Mouse (Mus musculus) lung, embryonic 14.5 days (tissue): ENCODE results near the gene Inafm2. TPM values are rescaled to one million over a fixed set of nuclear protein-coding genes. Genes with fewer than 3 reads are reported as not detected.
A peak's percentile ranks its signal among the peaks of the same experiment; 100 is the strongest.

ENCODE experiments used
- ATAC-seq: fragments of 200-750 bp; cut with Nextera tagmentation; 2 replicates; pipeline ENCODE4 v1.8.0; 2017; ENCODE audit warnings: mild to moderate bottlenecking, moderate TSS enrichment, moderate library complexity; ENCODE audit not compliant: insufficient read depth
- DNase-seq: peaks from one replicate; pipeline ENCODE4 v3.0.0-alpha.2; 2015
- H3K27ac ChIP-seq: fragments of 300-500 bp; sonication (generic); 2 replicates; pipeline ENCODE4 v1.5.1; 2014; ENCODE audit warnings: low read depth, mild to moderate bottlenecking, moderate library complexity
- H3K27me3 ChIP-seq: fragments of 300-500 bp; sonication (generic); 2 replicates; pipeline ENCODE4 v1.6.1; 2014; ENCODE audit warnings: low read length, control low read depth; ENCODE audit not compliant: insufficient read depth
- H3K36me3 ChIP-seq: fragments of 300-500 bp; sonication (generic); 2 replicates; pipeline ENCODE4 v1.6.1; 2014; ENCODE audit warnings: control low read depth; ENCODE audit not compliant: insufficient read depth
- H3K4me1 ChIP-seq: fragments of 300-500 bp; sonication (generic); 2 replicates; pipeline ENCODE4 v1.6.1; 2014; ENCODE audit warnings: antibody characterized with exemption, control low read depth; ENCODE audit not compliant: insufficient read depth
- H3K4me2 ChIP-seq: fragments of 300-500 bp; sonication (generic); 2 replicates; pipeline ENCODE4 v1.6.1; 2014; ENCODE audit warnings: mild to moderate bottlenecking
- H3K4me3 ChIP-seq: fragments of 300-500 bp; sonication (generic); 2 replicates; pipeline ENCODE4 v1.5.1; 2014; ENCODE audit warnings: low read depth, low read length
- H3K9ac ChIP-seq: fragments of 300-500 bp; sonication (generic); 2 replicates; pipeline ENCODE4 v1.6.1; 2014
- H3K9me3 ChIP-seq: fragments of 300-500 bp; sonication (generic); 2 replicates; pipeline ENCODE4 v1.6.1; 2016; ENCODE audit warnings: low read depth, low read length, control low read depth
- CTCF ChIP-seq: IDR thresholded peaks from 2 replicates; pipeline ENCODE4 v1.5.1; 2016; ENCODE audit warnings: antibody characterized with exemption, low read depth
- WGBS: fragments of 180-500 bp; shearing (Covaris S2); extraction: QIAGEN DNeasy Blood & Tissue Kit; methylation state at CpG from one replicate; pipeline ENCODE4 v1.1.7; 2014; 5-methylcytosine and 5-hydroxymethylcytosine counted together
- polyA plus RNA-seq: library from polyadenylated mRNA; unstranded; fragments of >200 nt; fragmentation: Nextera tagmentation; extraction: Ambion mirVana; gene quantifications from 2 replicates; pipeline ENCODE4 v1.2.1, GENCODE M21; 2014

Gene Inafm2
- polyA plus RNA-seq, 1 experiment from 2014 or later: 24.3 TPM

GRCm38 (mm10) chr2:118783093-118783492 lies 37.5 kb downstream of the Inafm2 start:
- no peak overlapping the region for H3K4me3 ChIP-seq
- WGBS: 47% methylated on average over 5 of the region's 5 CpGs
- H3K9me3 ChIP-seq: no peaks in the 10 kb centered on the region
- H3K27ac ChIP-seq: no peak overlapping the region
- DNase-seq (no peak), ATAC-seq (no peak)
- no peak overlapping the region for H3K9ac ChIP-seq
- H3K4me1 ChIP-seq: peaks cover 3% of the 10 kb centered on the region; the same call in 1 of the 2 replicates
- no peaks in the 10 kb centered on the region for H3K36me3 ChIP-seq
- no peak for TF ChIP-seq CTCF
- H3K4me2 ChIP-seq: no peak overlapping the region
- H3K27me3 ChIP-seq: peaks cover 6% of the 10 kb centered on the region; the same call in 1 of the 2 replicates

- 83% methylated on average over 7 of the region's 7 CpGs for WGBS
- TF ChIP-seq CTCF: no peak
- H3K27ac ChIP-seq: no peak overlapping the region
- H3K4me3 ChIP-seq: no peak overlapping the region
- peaks cover 6% of the 10 kb centered on the region; the same call in 1 of the 2 replicates for H3K27me3 ChIP-seq
- H3K36me3 ChIP-seq: no peaks in the 10 kb centered on the region
- ATAC-seq: no peak
- no peak for DNase-seq
- H3K4me2 ChIP-seq: no peak overlapping the region
- no peak overlapping the region for H3K9ac ChIP-seq
- H3K9me3 ChIP-seq: no peaks in the 10 kb centered on the region
- H3K4me1 ChIP-seq: peaks cover 3% of the 10 kb centered on the region; the same call in 1 of the 2 replicates
Measured at GRCm38 (mm10) chr2:118783663-118784062, 38.1 kb downstream of the Inafm2 start.

- no peak overlapping the region for H3K27ac ChIP-seq
- no peak overlapping the region for H3K9ac ChIP-seq
- no peaks in the 10 kb centered on the region for H3K9me3 ChIP-seq
- no peak overlapping the region for H3K4me3 ChIP-seq
- H3K36me3 ChIP-seq: no peaks in the 10 kb centered on the region
- H3K4me1 ChIP-seq: peaks cover 6% of the 10 kb centered on the region; the same call in 1 of the 2 replicates
- no peak for ATAC-seq
- no peaks in the 10 kb centered on the region for H3K27me3 ChIP-seq
- 71% methylated on average over 5 of the region's 5 CpGs for WGBS
- no peak overlapping the region for H3K4me2 ChIP-seq
- TF ChIP-seq CTCF: no peak
- DNase-seq: no peak
Measured at GRCm38 (mm10) chr2:118786525-118786924, 41.0 kb downstream of the Inafm2 start.

DNA sequence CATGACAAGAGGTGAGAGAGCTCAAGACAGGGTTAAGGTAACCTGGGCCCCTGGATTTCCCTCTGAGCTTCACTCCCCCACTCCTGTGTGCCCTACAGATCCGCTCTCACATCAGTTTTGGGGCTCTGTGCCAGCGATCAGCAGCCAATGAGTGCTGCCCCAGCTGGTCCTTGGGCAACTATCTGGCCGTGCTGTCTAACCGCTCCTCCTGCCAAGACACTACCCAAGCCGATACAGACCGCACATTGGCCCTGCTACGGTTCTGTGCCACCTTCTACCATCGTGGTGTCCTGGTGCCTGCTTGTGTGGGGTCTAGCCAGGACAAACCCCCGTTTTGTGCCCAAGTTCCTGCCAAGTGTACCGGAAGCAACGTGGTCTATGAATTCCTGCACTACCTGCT lies 43.9 kb downstream of the Inafm2 start:
- Histone ChIP-seq H3K4me2 (no peak overlapping the region), H3K9me3 (no peaks in the 10 kb centered on the region), H3K9ac (no peak overlapping the region), H3K4me1 (peaks cover 6% of the 10 kb centered on the region; the same call in 1 of the 2 replicates), H3K4me3 (no peak overlapping the region), H3K27ac (no peak overlapping the region), H3K36me3 (no peaks in the 10 kb centered on the region), H3K27me3 (no peaks in the 10 kb centered on the region)
- WGBS: 89% methylated on average over 11 of the region's 11 CpGs
- no peak for TF ChIP-seq CTCF
- ATAC-seq: no peak
- DNase-seq: no peak

GRCm38 (mm10) chr2:118790221-118790550 lies 44.6 kb downstream of the Inafm2 start:
- ATAC-seq (no peak; the same call in 1 of the 2 replicates), DNase-seq (no peak)
- H3K4me2 ChIP-seq: peak overlapping the region; percentile 60
- H3K36me3 ChIP-seq: no peaks in the 10 kb centered on the region
- 59% methylated on average over 12 of the region's 12 CpGs for WGBS
- no peak overlapping the region for H3K27ac ChIP-seq
- peak overlapping the region; percentile 23; the same call in 1 of the 2 replicates for H3K9ac ChIP-seq
- TF ChIP-seq CTCF: no peak
- H3K4me3 ChIP-seq: 0 out of 2 replicates have a peak overlapping the region, but pooled peaks have one; percentile 21
- H3K4me1 ChIP-seq: peaks cover 6% of the 10 kb centered on the region; the same call in 1 of the 2 replicates
- H3K27me3 ChIP-seq: no peaks in the 10 kb centered on the region
- H3K9me3 ChIP-seq: no peaks in the 10 kb centered on the region

DNA sequence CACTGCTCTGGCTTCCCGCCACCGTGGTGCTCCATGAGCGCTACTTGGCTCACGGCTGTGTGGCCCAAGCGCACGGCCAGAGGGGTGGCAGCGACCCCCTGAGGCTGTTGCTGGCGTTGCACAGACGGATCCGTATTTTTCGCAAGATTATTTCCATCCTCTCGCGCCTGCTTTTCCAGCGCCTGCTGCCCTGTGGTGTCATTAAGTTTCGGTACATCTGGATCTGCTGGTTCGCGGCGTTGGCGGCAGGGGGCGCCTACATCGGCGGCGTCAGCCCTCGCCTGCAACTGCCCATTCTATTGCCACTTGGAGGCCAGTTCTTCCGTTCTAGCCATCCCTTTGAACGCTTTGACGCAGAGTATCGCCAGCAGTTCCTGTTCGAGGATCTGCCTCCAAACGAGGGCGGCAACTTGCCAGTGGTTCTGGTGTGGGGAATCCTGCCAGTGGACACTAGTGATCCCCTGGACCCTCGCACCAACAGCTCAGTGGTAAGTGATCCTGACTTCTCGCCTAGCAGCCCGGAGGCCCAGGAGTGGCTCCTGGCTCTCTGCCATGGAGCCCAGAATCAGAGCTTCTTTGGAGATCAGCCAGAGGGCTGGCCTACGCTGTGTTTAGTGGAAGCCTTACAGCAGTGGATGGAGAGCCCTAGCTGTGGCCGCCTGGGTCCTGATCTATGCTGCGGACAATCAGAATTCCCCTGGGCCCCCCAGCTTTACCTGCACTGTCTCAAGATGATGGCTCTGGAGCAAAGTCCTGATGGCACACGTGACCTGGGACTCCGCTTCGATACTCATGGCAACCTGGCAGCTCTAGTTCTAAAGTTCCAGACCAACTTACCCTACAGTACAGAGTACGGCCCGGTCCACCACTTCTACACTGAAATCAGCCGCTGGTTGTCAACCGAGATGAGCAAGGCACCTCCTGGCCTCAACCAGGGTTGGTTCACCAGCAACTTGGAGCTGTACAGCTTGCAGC lies 45.3 kb downstream of the Inafm2 start:
- ATAC-seq (peak; percentile 84), DNase-seq (peak; percentile 92)
- WGBS: 20% methylated on average over 44 of the region's 44 CpGs
- Histone ChIP-seq H3K4me1 (peaks cover 6% of the 10 kb centered on the region; the same call in 1 of the 2 replicates), H3K4me2 (peak overlapping the region; percentile 60), H3K27me3 (no peaks in the 10 kb centered on the region), H3K36me3 (no peaks in the 10 kb centered on the region), H3K27ac (no peak overlapping the region), H3K4me3 (peak overlapping the region; percentile 21; the same call in 1 of the 2 replicates), H3K9me3 (no peaks in the 10 kb centered on the region), H3K9ac (peak overlapping the region; percentile 23)
- TF ChIP-seq CTCF: peak; percentile 88

DNA sequence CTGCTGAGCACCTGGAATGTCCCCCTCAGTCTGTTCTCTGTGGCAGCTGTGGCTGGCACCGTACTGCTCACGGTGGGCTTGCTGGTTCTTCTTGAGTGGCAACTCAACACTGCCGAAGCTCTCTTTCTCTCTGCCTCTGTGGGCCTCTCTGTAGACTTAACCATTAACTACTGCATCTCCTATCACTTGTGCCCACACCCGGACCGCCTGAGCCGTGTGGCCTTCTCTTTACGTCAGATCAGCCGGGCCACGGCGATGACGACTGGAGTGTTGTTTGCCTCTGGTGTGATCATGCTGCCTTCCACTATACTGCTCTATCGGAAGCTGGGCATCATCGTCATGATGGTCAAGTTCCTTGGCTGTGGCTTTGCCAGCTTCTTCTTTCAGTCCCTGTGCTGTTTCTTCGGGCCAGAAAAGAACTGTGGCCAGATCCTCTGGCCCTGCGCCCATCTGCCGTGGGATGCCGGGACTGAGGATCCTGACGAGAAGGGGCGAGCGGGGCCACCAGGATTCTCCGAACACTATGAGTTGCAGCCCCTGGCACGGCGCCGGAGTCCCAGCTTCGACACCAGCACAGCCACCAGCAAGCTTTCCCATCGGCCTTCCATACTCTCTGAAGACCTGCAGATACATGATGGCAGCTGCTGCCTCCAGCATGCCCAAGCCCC lies 46.2 kb downstream of the Inafm2 start:
- WGBS: 90% methylated on average over 26 of the region's 26 CpGs
- no peak overlapping the region for H3K4me3 ChIP-seq
- TF ChIP-seq CTCF: no peak
- no peak overlapping the region for H3K27ac ChIP-seq
- no peaks in the 10 kb centered on the region for H3K9me3 ChIP-seq
- no peak overlapping the region for H3K4me2 ChIP-seq
- H3K4me1 ChIP-seq: peaks cover 6% of the 10 kb centered on the region; the same call in 1 of the 2 replicates
- ATAC-seq: no peak
- no peak overlapping the region for H3K9ac ChIP-seq
- no peak for DNase-seq
- no peaks in the 10 kb centered on the region for H3K36me3 ChIP-seq
- no peaks in the 10 kb centered on the region for H3K27me3 ChIP-seq
